Mouse (Mus musculus): ENCODE results near the gene Fchsd2. TPM values are rescaled to one million over a fixed set of nuclear protein-coding genes. Genes with fewer than 3 reads are reported as not detected.

The Fchsd2 gene
- 51.2 and 53.0 TPM in 2 replicates for polyA plus RNA-seq (2012; ENCODE audit: insufficient read depth, insufficient read length, missing spikeins)

DNA sequence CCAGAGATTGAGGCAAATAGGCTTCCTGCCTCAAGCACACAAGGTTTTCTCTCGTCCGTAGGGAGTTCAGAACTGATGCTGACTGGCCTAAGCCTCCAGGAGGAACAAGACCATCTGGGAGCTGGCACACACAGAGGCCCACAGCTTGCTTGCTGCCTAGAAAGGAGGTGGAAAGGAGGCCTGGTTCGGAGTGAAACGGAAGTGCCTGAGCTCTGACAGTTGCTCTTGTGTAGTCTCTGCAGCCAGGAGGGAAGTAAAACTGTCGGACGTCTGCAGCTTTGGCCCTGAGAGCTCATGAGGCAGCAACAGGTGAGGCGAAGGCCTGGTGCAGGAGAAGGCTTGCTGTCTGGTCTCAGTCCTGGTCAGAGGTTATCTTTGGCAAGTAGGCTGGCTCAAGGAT is at the start of gene Fchsd2:
Gene Fchsd2 (plus strand): TSS at position 246 of the 400 bp plus-strand sequence.
- Histone ChIP-seq H3K27ac (ENCODE audit: insufficient read depth, low read depth, low read length) (peak within 1 kb of the TSS; percentile 91), H3K4me3 (ENCODE audit: insufficient read depth, low read length) (no peak within 1 kb of the TSS), H3K4me1 (ENCODE audit: control insufficient read depth, insufficient read depth, low read length) (peaks cover 47% of the 10 kb centered on the region)
- TF ChIP-seq POLR2A (IDR thresholded peaks at IDR 0.05; ENCODE audit: borderline replicate concordance, low read depth, low read length), result no peak
- TF ChIP-seq CTCF (IDR thresholded peaks at IDR 0.05; ENCODE audit: low read depth, low read length), result no peak

DNA sequence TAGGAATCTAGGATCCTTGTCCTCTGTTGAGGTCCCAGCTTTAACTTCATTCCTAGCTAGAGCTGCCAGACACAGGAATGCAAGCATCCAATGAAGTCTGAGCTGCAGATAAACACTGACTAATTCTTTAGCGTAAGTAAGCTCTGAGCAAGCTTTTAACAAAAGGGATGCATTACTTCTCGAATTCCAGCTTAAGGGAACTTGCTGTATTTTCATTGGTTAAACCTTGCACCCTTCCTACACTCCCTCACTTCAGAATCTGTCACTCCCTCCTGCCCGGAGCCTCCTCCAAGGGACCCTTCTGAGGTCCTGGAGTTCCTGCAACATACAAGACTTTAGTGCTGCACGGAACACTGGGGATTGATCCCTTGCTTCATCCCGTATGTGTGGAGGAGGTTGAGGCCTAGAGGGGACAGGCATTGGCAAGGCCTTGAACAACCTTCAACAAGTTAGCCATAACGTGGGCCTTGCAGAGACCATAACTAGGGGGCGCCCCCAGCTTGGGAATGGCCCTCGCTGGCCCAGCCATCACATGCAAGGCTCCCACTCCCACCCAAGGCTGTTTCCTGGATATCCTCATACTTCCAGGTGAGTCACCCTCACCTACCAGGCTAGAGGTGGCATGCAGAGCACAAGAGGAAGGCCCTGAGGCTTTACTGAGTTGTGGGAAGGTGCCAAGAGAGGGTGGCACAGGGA is 48.7 kb upstream of the Fchsd2 start:
- peaks cover 7% of the 10 kb centered on the region for H3K4me1 ChIP-seq (ENCODE audit: control insufficient read depth, insufficient read depth, low read length)
- H3K27ac ChIP-seq (ENCODE audit: insufficient read depth, low read depth, low read length), result no peak overlapping the region
- H3K4me3 ChIP-seq (ENCODE audit: insufficient read depth, low read length), result no peak overlapping the region
- no peak for TF ChIP-seq CTCF (IDR thresholded peaks at IDR 0.05; ENCODE audit: low read depth, low read length)
- TF ChIP-seq POLR2A (IDR thresholded peaks at IDR 0.05; ENCODE audit: borderline replicate concordance, low read depth, low read length), result no peak

DNA sequence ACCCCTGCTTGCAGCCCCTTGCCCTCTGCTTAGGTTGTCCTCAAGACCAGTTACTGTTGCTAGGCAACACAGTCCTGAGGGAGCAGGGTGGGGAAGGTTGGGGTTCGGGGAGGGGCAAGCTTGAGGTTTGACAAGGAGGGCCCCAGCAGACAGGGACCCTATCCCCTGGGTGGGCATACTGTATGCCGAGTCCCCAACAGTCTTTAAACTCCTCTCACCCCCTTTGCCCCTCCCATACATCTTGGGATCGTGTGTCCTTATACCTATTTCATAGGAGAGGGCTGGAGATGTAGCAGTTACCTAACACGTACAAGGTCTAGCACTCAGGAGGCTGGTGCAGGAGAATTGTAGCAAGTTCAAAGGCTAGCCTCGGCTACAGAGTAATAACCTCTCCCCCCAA is 44.4 kb upstream of the Fchsd2 start:
- peaks cover 18% of the 10 kb centered on the region for H3K4me1 ChIP-seq (ENCODE audit: control insufficient read depth, insufficient read depth, low read length)
- H3K27ac ChIP-seq (ENCODE audit: insufficient read depth, low read depth, low read length), result no peak overlapping the region
- no peak overlapping the region for H3K4me3 ChIP-seq (ENCODE audit: insufficient read depth, low read length)
- TF ChIP-seq CTCF (IDR thresholded peaks at IDR 0.05; ENCODE audit: low read depth, low read length) (no peak), POLR2A (IDR thresholded peaks at IDR 0.05; ENCODE audit: borderline replicate concordance, low read depth, low read length) (no peak)

DNA sequence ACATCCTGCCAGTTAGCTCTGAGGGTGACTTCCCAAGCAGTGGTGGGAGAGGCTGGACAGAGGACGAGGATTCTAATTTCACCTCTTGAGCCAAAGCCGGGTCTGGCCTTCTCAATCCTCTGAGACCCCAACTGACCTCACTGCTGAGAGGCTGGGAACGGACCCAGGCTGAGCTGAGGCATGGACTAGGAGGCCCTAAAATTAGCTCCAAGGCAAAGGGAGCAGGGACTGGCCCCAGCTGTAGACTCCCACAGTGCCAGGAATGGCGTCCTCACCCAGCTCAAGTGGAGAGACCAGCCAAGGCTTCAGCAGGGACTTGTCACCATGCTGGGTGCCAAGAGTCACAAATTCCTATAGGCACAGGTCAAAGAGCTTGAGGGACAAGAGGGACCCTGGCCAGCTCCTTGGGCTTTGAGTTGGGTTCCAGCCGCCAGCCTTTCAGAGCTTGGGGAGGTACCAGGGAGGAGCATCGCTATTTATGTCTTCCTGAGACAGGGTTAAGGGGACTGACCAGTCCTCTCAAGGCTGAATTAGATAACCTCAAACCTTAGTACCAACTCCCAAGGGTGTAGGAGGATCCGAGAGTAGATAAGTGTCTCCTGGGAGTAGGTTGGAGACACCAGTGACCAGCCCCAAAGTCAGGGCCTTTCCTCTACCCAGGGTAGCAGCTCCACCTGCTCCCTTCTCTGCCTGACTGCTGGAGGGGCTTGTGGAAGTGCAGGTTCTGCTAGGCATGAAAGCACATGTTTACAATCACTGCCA is 43.2 kb upstream of the Fchsd2 start:
- Histone ChIP-seq H3K4me3 (ENCODE audit: insufficient read depth, low read length) (no peak overlapping the region), H3K27ac (ENCODE audit: insufficient read depth, low read depth, low read length) (no peak overlapping the region), H3K4me1 (ENCODE audit: control insufficient read depth, insufficient read depth, low read length) (peaks cover 18% of the 10 kb centered on the region)
- TF ChIP-seq POLR2A (IDR thresholded peaks at IDR 0.05; ENCODE audit: borderline replicate concordance, low read depth, low read length) (no peak), CTCF (IDR thresholded peaks at IDR 0.05; ENCODE audit: low read depth, low read length) (no peak)

DNA sequence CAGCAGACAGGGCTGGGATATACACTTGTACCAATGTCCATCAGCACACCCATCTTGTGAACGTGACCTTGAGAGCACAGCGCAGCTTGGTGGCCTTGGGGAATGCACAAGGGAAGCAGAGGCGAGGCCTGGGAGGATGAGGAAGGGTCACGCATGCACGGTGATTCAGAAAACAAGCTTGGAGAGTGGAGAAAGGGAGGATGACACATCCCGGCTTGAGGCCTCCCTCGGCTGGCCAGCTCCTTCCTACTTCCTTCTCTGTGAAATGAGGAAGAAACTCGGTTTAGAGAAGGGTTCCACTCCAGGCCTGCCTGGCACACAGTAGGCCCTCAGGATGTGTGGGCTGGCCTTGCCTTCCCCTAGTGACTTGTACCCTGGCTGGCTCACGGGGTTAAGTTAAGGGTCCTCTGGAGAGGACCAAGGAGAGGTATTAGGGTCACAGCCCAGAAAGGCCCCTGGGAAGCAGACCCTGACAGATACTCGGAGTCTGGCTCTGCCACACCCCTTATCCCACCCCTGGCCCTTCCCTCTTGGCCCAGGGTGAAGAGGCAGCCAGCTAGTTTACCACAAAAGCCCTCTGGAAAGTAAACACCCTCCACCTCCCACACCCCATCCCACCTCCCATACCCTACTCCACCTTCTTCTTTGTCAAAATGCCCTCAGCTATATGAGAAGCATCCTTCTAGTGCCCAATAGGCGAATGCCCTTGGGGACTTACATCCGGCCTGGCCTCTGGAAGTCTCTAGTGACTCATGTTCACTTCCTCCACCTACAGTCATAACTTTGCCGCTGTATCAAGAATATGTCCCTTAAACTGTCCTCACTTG is 41.7 kb upstream of the Fchsd2 start:
- peak overlapping the region; percentile 84 for H3K27ac ChIP-seq (ENCODE audit: insufficient read depth, low read depth, low read length)

DNA sequence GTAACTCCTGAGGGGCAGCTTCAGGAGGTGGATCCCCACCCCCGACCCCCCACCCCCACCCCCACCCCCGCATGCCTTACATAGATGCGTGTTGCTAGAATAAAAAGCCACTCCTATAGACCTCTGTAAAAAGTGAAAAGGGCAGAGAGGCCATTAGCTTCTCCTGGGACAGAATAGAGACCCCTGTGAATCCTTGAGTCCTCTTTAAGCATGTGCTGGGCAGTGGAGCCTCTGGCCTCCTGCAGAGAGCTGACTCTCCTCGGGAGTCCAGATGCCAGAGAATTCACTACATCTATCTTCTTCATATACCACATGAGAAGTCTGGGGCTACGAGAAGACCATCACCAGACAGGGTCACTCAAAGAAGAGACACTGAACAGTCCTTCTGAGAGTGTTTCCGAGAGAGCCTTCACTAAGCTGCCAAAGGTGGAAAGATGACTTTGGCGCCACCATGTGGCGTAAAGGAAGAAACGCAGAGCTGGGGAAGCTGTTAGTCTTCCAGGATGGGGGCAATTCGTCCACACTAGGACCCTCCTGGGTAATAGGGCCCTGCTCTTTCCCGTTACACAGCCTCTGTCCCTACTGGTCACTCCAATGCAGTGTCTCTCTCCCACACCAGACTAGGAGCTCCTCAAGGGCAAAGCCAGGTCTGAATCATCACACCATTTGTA is 41.0 kb upstream of the Fchsd2 start:
- no peak for TF ChIP-seq POLR2A (IDR thresholded peaks at IDR 0.05; ENCODE audit: borderline replicate concordance, low read depth, low read length)
- peak; percentile 86 for TF ChIP-seq CTCF (IDR thresholded peaks at IDR 0.05; ENCODE audit: low read depth, low read length)
- H3K4me1 ChIP-seq (ENCODE audit: control insufficient read depth, insufficient read depth, low read length), result peaks cover 18% of the 10 kb centered on the region
- peak overlapping the region; percentile 84 for H3K27ac ChIP-seq (ENCODE audit: insufficient read depth, low read depth, low read length)
- H3K4me3 ChIP-seq (ENCODE audit: insufficient read depth, low read length), result no peak overlapping the region

More for the DNA sequence above, 41.7 kb upstream of the Fchsd2 start:
- no peak for TF ChIP-seq CTCF (IDR thresholded peaks at IDR 0.05; ENCODE audit: low read depth, low read length)
- no peak for TF ChIP-seq POLR2A (IDR thresholded peaks at IDR 0.05; ENCODE audit: borderline replicate concordance, low read depth, low read length)
- Histone ChIP-seq H3K4me3 (ENCODE audit: insufficient read depth, low read length) (no peak overlapping the region), H3K4me1 (ENCODE audit: control insufficient read depth, insufficient read depth, low read length) (peaks cover 18% of the 10 kb centered on the region)

DNA sequence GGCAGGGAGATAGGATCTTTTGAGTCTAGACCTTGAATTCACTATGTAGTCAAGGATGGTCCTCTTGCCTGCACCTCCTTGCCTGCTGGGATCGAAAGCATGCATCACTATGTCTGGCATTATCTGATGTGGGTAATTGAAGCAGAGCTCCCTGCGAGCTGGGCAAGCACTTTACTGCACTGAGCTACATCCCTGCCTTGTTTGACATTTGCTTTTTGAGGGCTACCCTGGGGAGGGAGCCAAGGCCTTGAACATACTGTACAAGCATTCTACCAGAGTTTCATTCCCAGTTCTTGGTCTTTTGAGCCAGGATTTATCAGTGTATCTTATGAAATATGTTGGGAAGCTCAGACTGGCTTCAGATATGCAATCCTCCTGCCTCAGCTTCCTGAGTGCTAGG is 39.5 kb upstream of the Fchsd2 start:
- no peak overlapping the region for H3K4me3 ChIP-seq (ENCODE audit: insufficient read depth, low read length)
- peaks cover 24% of the 10 kb centered on the region for H3K4me1 ChIP-seq (ENCODE audit: control insufficient read depth, insufficient read depth, low read length)
- no peak overlapping the region for H3K27ac ChIP-seq (ENCODE audit: insufficient read depth, low read depth, low read length)
- no peak for TF ChIP-seq CTCF (IDR thresholded peaks at IDR 0.05; ENCODE audit: low read depth, low read length)
- TF ChIP-seq POLR2A (IDR thresholded peaks at IDR 0.05; ENCODE audit: borderline replicate concordance, low read depth, low read length), result no peak

DNA sequence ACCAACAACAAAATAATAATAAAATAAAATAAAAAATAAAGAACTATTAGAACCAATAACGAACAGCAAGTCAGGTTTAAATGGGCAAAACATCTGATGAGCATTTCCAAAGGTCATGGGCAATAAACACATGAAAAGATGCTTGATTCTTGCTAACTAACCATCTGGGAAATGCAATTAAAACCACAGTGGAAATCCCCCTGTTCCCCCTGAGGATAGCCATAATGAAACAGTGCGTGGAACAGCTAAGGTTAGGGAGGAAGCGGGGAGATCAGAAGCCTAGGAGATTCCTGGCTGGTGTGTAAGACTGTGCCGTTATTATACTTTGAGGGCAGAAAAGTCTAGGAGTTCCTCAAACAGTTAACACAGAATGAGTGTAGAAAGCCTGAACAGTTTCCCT is 35.4 kb upstream of the Fchsd2 start:
- no peak for TF ChIP-seq CTCF (IDR thresholded peaks at IDR 0.05; ENCODE audit: low read depth, low read length)
- TF ChIP-seq POLR2A (IDR thresholded peaks at IDR 0.05; ENCODE audit: borderline replicate concordance, low read depth, low read length), result no peak
- Histone ChIP-seq H3K4me1 (ENCODE audit: control insufficient read depth, insufficient read depth, low read length) (peaks cover 30% of the 10 kb centered on the region), H3K27ac (ENCODE audit: insufficient read depth, low read depth, low read length) (no peak overlapping the region), H3K4me3 (ENCODE audit: insufficient read depth, low read length) (no peak overlapping the region)

DNA sequence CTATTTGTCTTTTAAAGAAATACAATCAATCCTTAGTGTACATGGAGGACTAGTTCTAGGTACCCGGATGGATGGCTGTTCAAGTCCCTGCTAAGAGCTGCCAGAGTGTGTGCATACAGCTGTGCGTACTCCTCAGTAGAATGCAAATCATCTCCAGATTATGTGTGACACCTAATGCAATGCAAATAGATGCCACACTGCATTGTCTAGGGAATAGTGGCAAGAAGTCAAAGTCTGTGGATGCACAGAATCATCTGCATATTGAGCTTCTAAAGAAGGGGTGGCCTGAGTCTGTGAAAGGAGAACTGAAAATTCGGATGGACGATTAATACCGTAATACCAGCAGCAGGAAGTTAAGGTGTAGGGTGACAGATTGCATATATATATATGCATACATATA is 33.5 kb upstream of the Fchsd2 start:
- no peak overlapping the region for H3K27ac ChIP-seq (ENCODE audit: insufficient read depth, low read depth, low read length)
- no peak overlapping the region for H3K4me3 ChIP-seq (ENCODE audit: insufficient read depth, low read length)
- no peak for TF ChIP-seq CTCF (IDR thresholded peaks at IDR 0.05; ENCODE audit: low read depth, low read length)
- no peak for TF ChIP-seq POLR2A (IDR thresholded peaks at IDR 0.05; ENCODE audit: borderline replicate concordance, low read depth, low read length)
- H3K4me1 ChIP-seq (ENCODE audit: control insufficient read depth, insufficient read depth, low read length), result peaks cover 27% of the 10 kb centered on the region

All from bone marrow macrophage, adult 2 months (primary cell).